8 mouse cellular contexts compared by ENCODE assay signal in genomic region chr11:35979266-35979732, GRCm38 (mm10). TPM values are rescaled to one million over a fixed set of nuclear protein-coding genes. Genes with fewer than 3 reads are reported as not detected.
DNase-seq lines count a peak whose midpoint lies in the region; ATAC-seq and TF ChIP-seq lines count a peak whose summit lies in the region.

No protein-coding gene starts in this region.

- peak overlapping the region; percentile 86 for H3K4me2 ChIP-seq in lung, postnatal 0 days (replicated peaks; ENCODE audit: low read depth, low read length)
- peak overlapping the region; percentile 73 for H3K4me2 ChIP-seq in forebrain, embryonic 16.5 days (ENCODE audit: low read length)
- H3K4me2 ChIP-seq in limb, embryonic 11.5 days (ENCODE audit: low read depth, severe bottlenecking): peak overlapping the region; percentile 94
- peak overlapping the region; percentile 89 for H3K4me2 ChIP-seq in stomach, embryonic 14.5 days (replicated peaks; ENCODE audit: low read depth, low read length)

- WGBS in lung, postnatal 0 days: 1% methylated on average over 10 of the region's 12 CpGs
- 0% methylated on average over 12 of the region's 12 CpGs for WGBS in forebrain, embryonic 16.5 days
- WGBS in limb, embryonic 11.5 days: under 1% methylated on average over 12 of the region's 12 CpGs
- 2% methylated on average over 11 of the region's 12 CpGs for WGBS in stomach, embryonic 14.5 days

- no peaks in the 10 kb centered on the region for H3K9me3 ChIP-seq in lung, postnatal 0 days (ENCODE audit: low read length)
- no peaks in the 10 kb centered on the region for H3K9me3 ChIP-seq in forebrain, embryonic 16.5 days (ENCODE audit: control insufficient read depth, low read length)
- no peaks in the 10 kb centered on the region for H3K9me3 ChIP-seq in limb, embryonic 11.5 days (ENCODE audit: control insufficient read depth, low read length)
- no peaks in the 10 kb centered on the region for H3K9me3 ChIP-seq in stomach, embryonic 14.5 days (ENCODE audit: control insufficient read depth, low read depth, low read length)

- H3K27me3 ChIP-seq in lung, postnatal 0 days (replicated peaks; ENCODE audit: insufficient read depth, low read length): 0 out of 2 replicates have a peak, but pooled peaks cover 5% of the 10 kb centered on the region
- no peaks in the 10 kb centered on the region for H3K27me3 ChIP-seq in forebrain, embryonic 16.5 days (replicated peaks; ENCODE audit: control insufficient read depth, insufficient read depth, low read length)
- H3K27me3 ChIP-seq in limb, embryonic 11.5 days (ENCODE audit: control insufficient read depth, insufficient read depth, low read length): peaks cover 26% of the 10 kb centered on the region
- no peaks in the 10 kb centered on the region for H3K27me3 ChIP-seq in stomach, embryonic 14.5 days (ENCODE audit: control insufficient read depth, insufficient read depth, low read length)

- TF ChIP-seq CTCF in lung, postnatal 0 days (IDR thresholded peaks at IDR 0.05): no peak

- peak overlapping the region; percentile 78 for H3K27ac ChIP-seq in lung, postnatal 0 days (ENCODE audit: low read length)
- H3K27ac ChIP-seq in forebrain, embryonic 16.5 days (ENCODE audit: low read length): peak overlapping the region; percentile 77
- H3K27ac ChIP-seq in limb, embryonic 11.5 days (replicated peaks; ENCODE audit: low read depth, low read length): no peak overlapping the region; the same call in 1 of the 2 replicates
- peak overlapping the region; percentile 30; the same call in 1 of the 2 replicates for H3K27ac ChIP-seq in stomach, embryonic 14.5 days (ENCODE audit: low read length)

- 0 out of 2 replicates have a peak, but pooled peaks have one; percentile 11 for ATAC-seq in lung, postnatal 0 days
- no peak for ATAC-seq in forebrain, embryonic 16.5 days
- ATAC-seq in limb, embryonic 11.5 days (ENCODE audit: insufficient number of reproducible peaks, low FRiP score, low TSS enrichment, low read depth): no peak
- no peak for ATAC-seq in stomach, embryonic 14.5 days (ENCODE audit: insufficient number of reproducible peaks, insufficient read depth, low FRiP score, low read depth)

- peak; percentile 41 for DNase-seq in lung, postnatal 0 days (ENCODE audit: low spot score)
- no peak for DNase-seq in lung, postnatal 25 days (ENCODE audit: low spot score)
- peak; percentile 28 for DNase-seq in limb, embryonic 11.5 days (ENCODE audit: low spot score)
- no peak for DNase-seq in ovary, postnatal 10 days (ENCODE audit: low spot score)
- no peak for DNase-seq in urinary bladder, adult 2 months (ENCODE audit: low spot score)
- DNase-seq in frontal cortex, postnatal 10 days (ENCODE audit: low spot score in 2 of 2): no peak

- H3K4me3 ChIP-seq in lung, postnatal 0 days (ENCODE audit: low read depth, low read length): peak overlapping the region; percentile 58
- peak overlapping the region; percentile 75 for H3K4me3 ChIP-seq in forebrain, embryonic 16.5 days (replicated peaks; ENCODE audit: low read length)
- peak overlapping the region; percentile 56 for H3K4me3 ChIP-seq in limb, embryonic 11.5 days (ENCODE audit: low read depth, low read length)
- peak overlapping the region; percentile 63 for H3K4me3 ChIP-seq in stomach, embryonic 14.5 days (ENCODE audit: low read depth, low read length)

- TF ChIP-seq EP300 in lung, postnatal 0 days (IDR thresholded peaks at IDR 0.05): no peak

- H3K36me3 ChIP-seq in lung, postnatal 0 days (ENCODE audit: insufficient read depth, low read length): no peaks in the 10 kb centered on the region
- H3K36me3 ChIP-seq in forebrain, embryonic 16.5 days (ENCODE audit: control insufficient read depth, insufficient read depth): no peaks in the 10 kb centered on the region
- H3K36me3 ChIP-seq in limb, embryonic 11.5 days (ENCODE audit: control insufficient read depth, insufficient read depth, low read length): no peaks in the 10 kb centered on the region
- H3K36me3 ChIP-seq in stomach, embryonic 14.5 days (ENCODE audit: control insufficient read depth, insufficient read depth, low read length): no peaks in the 10 kb centered on the region

- H3K9ac ChIP-seq in lung, postnatal 0 days (replicated peaks; ENCODE audit: low read depth): peak overlapping the region; percentile 36
- peak overlapping the region; percentile 84 for H3K9ac ChIP-seq in forebrain, embryonic 16.5 days (replicated peaks; ENCODE audit: low read depth, low read length)
- no peak overlapping the region; the same call in 1 of the 2 replicates for H3K9ac ChIP-seq in limb, embryonic 11.5 days (ENCODE audit: low read length)
- peak overlapping the region; percentile 71 for H3K9ac ChIP-seq in stomach, embryonic 14.5 days (replicated peaks; ENCODE audit: low read depth, low read length)

- no peaks in the 10 kb centered on the region; the same call in 1 of the 2 replicates for H3K4me1 ChIP-seq in lung, postnatal 0 days (ENCODE audit: insufficient read depth, low read depth, low read length)
- H3K4me1 ChIP-seq in forebrain, embryonic 16.5 days (replicated peaks; ENCODE audit: control insufficient read depth, insufficient read depth, low read length): peaks cover 35% of the 10 kb centered on the region
- H3K4me1 ChIP-seq in limb, embryonic 11.5 days (ENCODE audit: control insufficient read depth, insufficient read depth, low read length): peaks cover 7% of the 10 kb centered on the region
- H3K4me1 ChIP-seq in stomach, embryonic 14.5 days (ENCODE audit: control insufficient read depth, insufficient read depth, low read length): peaks cover 4% of the 10 kb centered on the region; the same call in 1 of the 2 replicates

RNA-seq across cellular contexts. Expression of gene Wwc1, which starts 1.0 kb away (rescaled TPM):
- polyA plus RNA-seq in lung, postnatal 0 days (2015; fragmentation: Nextera tagmentation; extraction: Ambion mirVana): 22.1 and 31.0 TPM in 2 replicates
- 10.2 and 14.9 TPM in 2 replicates for polyA plus RNA-seq in forebrain, embryonic 16.5 days (2015; fragmentation: Nextera tagmentation; extraction: Ambion mirVana)
- 2.1 and 2.6 TPM in 2 replicates for polyA plus RNA-seq in limb, embryonic 11.5 days (2014; fragmentation: Nextera tagmentation; extraction: Ambion mirVana)
- 6.8 and 7.0 TPM in 2 replicates for polyA plus RNA-seq in stomach, embryonic 14.5 days (2014; fragmentation: Nextera tagmentation; extraction: Ambion mirVana)
- 33.7 and 34.0 TPM in 2 replicates for polyA plus RNA-seq in urinary bladder, adult 2 months (2012; rRNA removed)

Comparison
In these comparisons a context has a peak if more than half of its experiments do, and no peak if none do; other contexts are left out.
1. DNase-seq: peak in lung, postnatal 0 days (single experiment) and limb, embryonic 11.5 days (single experiment); none in lung, postnatal 25 days (single experiment), ovary, postnatal 10 days (single experiment), urinary bladder, adult 2 months (single experiment) and frontal cortex, postnatal 10 days (0 of 2).
2. Peak in every context shown above with its lines, with median percentiles within 50 percentile points of each other: H3K4me2 ChIP-seq and H3K4me3 ChIP-seq.